Mouse (Mus musculus) adrenal gland, postnatal 0 days (tissue): Measurements from ENCODE around the gene Trim2. TPM values are rescaled to one million over a fixed set of nuclear protein-coding genes. Genes with fewer than 3 reads are reported as not detected.

ENCODE experiments used
- polyA plus RNA-seq: library from polyadenylated mRNA; unstranded; fragments of >200 nt; fragmentation: Nextera tagmentation; extraction: Ambion mirVana; gene quantifications from 2 replicates; pipeline ENCODE4 v1.2.1, GENCODE M21; 2015

The Trim2 gene
- polyA plus RNA-seq = 20.7 and 23.3 TPM in 2 replicates

GRCm38 (mm10) chr3:84306777-84307176 is at the start of gene Trim2:
Gene Trim2, minus strand, starts transcription at chr3:84306877.

GRCm38 (mm10) chr3:84173581-84174154 is 133.0 kb downstream of the Trim2 start, which contains the start of gene Gm6525:
Gene Gm6525, plus strand, starts transcription at chr3:84174104.

GRCm38 (mm10) chr3:84155558-84156006 is 151.1 kb downstream of the Trim2 start, which contains the start of gene Mnd1:
Gene Mnd1, minus strand, starts transcription at chr3:84155786.

Other genes starting within 250 kb of the Trim2 start
- gene Mnd1, start 151.1 kb downstream of the Trim2 start, polyA plus RNA-seq = 21.2 and 23.2 TPM in 2 replicates
- gene Gm6525, start 132.8 kb downstream of the Trim2 start, polyA plus RNA-seq = 0.85 and 0.99 TPM in 2 replicates
- 4.6 and 8.5 TPM in 2 replicates for gene Fhdc1, start 173.6 kb upstream of the Trim2 start, polyA plus RNA-seq